Mouse (Mus musculus) adipocyte (in vitro differentiated cells): Measurements from ENCODE around the gene Acadvl.
"Not testable (repeated sequence)": the region's sequence is repeated elsewhere in the genome, so short reads cannot be mapped to it uniquely, and the experiment has no call there.

Experiments
- DNase-seq: peaks from one replicate; pipeline ENCODE4 v3.0.0-alpha.2; 2016; ENCODE audit warnings: low spot score

The Acadvl gene

DNA sequence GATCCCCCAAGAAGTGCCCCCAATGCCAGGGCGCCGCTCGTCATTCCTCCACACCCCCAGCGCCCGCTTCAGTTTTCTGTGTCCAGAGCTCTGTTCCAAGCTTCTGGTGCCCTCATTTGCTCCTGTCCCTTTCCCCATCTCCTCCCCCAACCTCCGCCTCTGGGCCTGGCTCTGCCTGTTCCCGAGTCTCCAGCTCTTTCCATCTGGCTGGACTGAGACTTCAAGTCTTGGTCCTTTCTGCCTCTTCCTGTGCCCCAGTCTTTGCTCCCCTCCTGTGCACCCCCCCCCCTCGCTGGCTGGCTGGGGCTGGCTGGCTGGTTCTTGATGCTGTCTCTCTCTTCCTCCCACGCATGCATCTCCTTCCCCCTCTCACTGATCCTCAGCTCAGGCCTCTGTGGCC lies 12.2 kb upstream of the Acadvl start:
- DNase-seq: peak; percentile 55

DNA sequence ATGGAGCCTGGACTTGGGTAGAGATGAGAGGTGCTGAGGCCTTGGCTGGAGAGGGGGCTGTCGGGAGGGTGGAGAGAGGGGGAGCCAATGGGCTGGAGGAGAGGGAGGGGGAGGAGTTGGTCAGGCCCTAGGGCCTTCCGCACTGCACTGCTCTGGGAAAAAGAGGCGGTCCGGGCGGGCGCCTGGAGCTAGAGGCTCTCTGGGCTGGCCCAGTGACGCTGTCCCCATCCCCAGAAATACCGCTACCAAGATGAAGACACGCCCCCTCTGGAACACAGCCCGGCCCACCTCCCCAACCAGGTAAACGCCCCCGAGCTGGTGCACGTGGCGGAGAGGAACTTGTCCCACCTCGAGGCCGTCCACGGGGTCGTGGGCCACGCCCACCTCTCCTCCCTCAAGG lies 11.5 kb upstream of the Acadvl start:
- peak; percentile 42 for DNase-seq

DNA sequence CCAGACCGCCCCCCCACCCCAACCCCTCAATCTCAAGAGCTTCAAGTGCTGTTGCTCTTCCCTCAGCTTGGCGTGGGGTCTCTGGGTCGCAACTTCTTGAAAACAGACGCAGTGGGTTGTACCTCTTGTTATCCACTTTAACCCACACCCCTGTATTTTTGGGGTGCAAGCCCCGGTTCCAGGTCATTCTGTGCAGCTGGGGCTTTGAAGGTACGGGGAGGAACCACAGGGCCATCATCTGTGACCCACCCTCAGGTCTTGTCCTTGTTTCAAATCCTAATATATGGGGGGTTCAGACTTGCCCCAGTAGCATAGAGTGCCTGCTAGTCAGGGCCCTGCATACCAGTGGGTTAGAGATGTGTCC lies 8.9 kb upstream of the Acadvl start:
- no peak for DNase-seq

DNA sequence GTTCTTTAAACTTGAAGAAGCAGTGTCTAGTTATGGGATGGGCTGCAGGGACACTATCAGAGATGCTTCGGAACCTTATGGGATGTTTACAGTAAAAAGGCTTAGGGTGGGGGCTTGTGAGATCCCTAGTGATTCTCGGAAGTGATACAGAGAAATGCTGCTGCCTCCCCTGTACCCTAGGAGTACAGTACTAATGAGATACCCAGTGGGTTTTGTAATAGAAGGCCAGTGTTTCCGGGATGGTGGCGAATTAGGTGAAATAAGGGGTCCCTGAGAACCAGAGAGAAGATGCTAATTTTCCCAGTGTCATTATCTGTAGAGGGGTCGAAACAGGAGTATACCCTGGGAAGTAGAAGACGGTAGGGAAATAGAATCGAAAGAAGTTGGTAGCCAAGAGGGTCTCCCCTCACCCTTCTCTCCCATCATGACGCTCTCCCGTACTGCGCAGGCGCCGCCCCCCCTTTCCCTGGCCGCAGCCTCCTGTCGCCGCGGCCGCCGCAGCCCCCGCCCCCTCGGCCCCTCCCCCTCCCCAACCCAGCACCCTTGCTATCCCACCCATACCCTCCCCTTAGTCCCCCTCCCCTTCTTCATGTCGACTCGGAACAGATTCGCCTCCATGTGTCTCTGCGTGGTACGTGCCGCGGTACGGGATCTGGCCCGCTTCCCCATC lies 8.4 kb upstream of the Acadvl start:
- no peak for DNase-seq

DNA sequence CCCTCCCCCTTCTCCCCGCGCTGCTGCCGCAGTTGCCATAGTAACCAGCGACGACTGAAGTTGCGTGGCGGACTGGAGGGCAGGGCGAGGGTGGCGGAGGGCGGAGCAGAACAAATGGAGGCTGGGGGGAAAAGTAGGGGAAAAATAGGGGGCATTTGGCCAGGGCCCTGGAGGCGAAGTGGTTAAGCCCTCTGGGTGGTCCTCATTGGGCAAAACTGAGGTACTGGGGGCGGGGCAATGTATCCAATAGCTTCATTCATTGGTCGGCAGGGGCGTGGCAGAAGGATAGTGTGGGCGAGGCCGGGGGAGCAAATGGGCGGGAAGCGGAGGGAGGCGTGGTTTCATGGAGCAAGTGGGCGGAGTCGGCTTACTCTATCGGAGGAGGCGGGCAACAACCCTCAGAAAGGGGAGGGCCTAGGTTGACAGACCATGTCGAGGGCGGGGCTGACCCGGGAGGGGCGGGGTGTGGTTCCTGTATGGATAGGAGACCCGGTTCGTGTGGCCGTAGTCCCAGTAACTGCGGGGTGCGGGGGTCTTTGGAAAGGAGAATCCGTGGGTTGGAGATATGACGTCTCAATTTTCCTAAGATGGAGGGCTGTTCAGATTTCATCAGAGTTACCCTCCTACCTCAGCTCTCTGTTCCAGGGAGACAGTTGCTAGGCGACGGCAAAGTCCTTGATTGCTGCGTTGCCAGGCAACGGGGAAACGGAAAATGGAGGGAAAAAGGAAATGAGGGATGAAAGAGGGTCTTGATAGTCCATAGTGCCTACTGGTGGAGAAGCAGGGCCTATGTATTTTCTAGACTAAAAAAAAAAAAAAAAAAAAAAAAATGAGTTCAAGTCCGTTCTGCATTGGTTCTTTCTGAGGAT lies 6.3 kb upstream of the Acadvl start:
- DNase-seq: peak; percentile 93

GRCm38 (mm10) chr11:70020731-70021263 lies 5.6 kb upstream of the Acadvl start:
- DNase-seq: peak; percentile 90

GRCm38 (mm10) chr11:70020022-70020631 lies 4.9 kb upstream of the Acadvl start:
- DNase-seq: peak; percentile 59

DNA sequence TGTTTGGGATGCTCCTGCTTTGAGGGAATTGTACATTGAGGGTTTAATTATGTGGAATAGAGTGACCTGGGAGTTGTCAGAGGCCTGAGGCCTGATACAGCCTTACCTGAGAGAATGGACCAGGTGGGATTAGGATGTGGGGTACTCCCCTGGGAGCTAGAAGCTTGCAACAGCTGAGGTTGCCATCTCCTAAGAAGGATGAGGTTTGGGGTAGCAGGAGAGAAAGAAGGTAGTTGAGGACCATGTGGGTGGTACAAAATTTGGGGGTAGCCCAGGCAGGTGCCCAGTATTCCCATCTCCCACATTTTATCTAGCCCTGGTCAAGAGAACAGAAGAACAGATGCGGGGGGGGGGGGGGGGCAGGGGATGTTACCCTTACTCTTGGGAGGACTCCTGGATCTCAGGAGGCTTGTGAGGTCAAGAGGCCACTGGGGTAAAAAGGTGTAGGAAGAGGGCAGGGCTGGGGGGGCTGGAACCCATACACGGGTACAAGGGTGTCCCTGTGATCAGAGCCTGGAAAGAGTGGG lies 4.3 kb upstream of the Acadvl start:
- no peak for DNase-seq

- DNase-seq: peak; percentile 61
Measured at GRCm38 (mm10) chr11:70018131-70018990, 3.1 kb upstream of the Acadvl start.

DNA sequence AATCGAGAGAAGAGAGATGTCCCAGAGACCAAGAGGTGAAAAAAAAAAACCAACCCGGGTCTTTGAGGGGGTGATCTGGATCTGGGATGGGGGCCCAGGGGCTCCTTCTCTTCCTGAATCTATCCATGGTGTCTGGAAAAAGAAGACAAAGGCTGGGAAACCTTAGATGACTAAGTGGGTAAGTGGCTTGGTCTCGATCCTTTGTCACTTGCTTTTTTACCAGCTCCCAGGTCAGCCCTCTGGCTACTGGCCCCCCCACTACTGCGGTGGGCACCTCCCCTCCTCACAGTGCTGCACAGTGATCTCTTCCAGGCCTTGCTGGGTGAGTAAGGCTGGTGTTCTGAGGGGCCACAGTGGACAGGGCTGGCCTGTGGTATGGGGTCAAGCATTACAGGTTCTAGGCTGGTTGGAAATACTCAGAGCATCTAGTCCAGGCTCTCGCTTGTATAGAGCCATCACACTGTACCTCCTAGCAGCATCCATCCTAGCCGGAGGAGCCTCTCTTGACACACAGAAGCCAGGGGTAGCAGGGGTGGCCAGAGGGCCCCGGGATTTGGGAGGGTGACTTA lies 2.1 kb upstream of the Acadvl start:
- no peak for DNase-seq

DNA sequence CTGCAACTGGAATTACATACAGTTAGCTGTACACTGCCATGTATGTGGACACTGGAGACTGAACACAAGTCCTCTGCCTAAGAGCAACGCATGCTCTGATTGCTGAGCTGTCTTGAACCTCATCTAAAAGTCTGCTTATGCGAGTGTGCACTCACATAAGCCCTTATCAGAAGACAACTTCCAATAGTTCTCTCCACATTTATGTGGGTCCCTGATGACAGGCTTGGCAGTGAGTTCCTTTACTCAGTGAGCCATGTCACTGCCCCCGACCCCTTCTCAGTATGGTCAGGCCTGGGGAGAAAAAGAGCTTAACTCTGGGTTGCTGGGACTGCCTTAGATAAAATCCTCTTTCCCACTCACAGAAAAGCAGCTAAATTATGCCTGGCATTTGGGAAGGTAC lies 1.5 kb upstream of the Acadvl start, which contains the start of gene Dlg4:
Gene Dlg4, plus strand, starts transcription at position 274 of the 400 bp plus-strand sequence.
- no peak for DNase-seq

GRCm38 (mm10) chr11:70016177-70016576 lies 966 bp upstream of the Acadvl start:
- DNase-seq: not testable (repeated sequence)

GRCm38 (mm10) chr11:70015677-70016076 lies 466 bp upstream of the Acadvl start:
- no peak for DNase-seq

DNA sequence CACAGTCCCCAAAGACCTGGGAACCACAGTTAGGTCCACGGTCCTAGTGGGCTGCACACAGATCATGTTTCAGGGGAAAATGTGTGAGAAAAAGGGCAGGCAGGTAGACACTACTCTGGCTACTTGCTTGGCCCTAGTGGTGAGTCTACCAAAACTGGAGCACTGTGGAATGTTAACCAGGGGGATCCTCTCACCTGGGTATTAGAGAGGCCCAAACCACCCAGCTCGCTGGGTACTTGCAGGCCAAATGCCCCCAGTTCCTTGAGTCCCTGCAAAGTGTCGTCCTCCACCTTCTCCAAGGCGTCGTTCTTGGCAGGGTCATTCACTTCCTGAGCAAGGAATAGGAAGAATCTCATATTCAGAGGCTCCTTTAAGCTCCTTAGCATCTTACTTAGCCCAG lies 1.2 kb downstream of the Acadvl start:
- DNase-seq: no peak

GRCm38 (mm10) chr11:70013408-70013807 lies 1.8 kb downstream of the Acadvl start:
- DNase-seq: no peak

DNA sequence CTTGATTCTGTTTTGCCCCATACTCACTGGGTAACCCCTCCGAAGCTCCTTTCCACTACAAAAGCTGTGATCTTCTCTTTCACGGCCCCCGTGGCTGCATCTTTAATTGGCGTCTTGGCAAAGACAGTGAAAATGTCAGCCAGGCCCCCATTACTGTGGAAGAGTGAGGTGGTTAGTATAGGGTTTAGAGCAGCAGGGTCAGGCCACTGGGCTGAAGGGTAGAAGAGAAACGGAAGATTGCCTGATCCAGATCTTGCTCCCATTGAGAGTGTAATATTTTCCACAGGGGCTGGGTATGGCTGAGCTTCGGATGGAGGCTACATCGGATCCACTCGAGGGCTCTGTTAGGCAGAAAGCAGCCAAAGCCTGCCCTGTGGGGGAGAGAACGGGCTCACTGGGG lies 2.3 kb downstream of the Acadvl start:
- no peak for DNase-seq

GRCm38 (mm10) chr11:70010961-70011360 lies 4.2 kb downstream of the Acadvl start:
- no peak for DNase-seq

- no peak for DNase-seq
Measured at GRCm38 (mm10) chr11:70010548-70010947, 4.7 kb downstream of the Acadvl start.

GRCm38 (mm10) chr11:70010033-70010432 lies 5.2 kb downstream of the Acadvl start:
- DNase-seq: no peak

- DNase-seq: no peak
Measured at GRCm38 (mm10) chr11:70005521-70005920, 9.7 kb downstream of the Acadvl start.

DNA sequence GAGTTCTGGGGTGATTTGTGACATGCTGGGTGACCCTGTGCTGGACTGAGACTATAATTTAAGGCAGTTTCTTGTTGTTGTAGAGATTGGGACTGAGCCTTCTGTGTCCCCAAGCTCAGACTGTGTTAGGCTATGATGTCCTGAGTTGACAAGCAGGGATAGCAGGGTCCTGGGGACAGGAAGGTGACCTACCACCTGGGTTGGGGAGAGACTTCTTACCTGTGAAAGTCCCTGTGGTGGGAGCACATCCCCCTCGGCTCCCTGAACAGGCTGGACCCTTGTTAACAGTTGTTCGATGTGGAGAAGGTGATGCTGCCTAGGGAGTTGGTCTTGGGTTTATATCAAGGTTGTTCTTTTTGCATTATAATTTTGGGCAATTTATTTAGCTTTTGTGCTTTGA lies 12.7 kb downstream of the Acadvl start:
- no peak for DNase-seq
